Mouse (Mus musculus) embryonic fibroblast, embryonic 13.5 days (primary cell): ENCODE results near the gene Npas3.

Experiments
- CTCF ChIP-seq: IDR thresholded peaks from 2 replicates; pipeline ENCODE4 v1.5.1; 2011; ENCODE audit warnings: mild to moderate bottlenecking, control low read depth, low read length, moderate library complexity, borderline replicate concordance; ENCODE audit not compliant: insufficient read depth
- POLR2A ChIP-seq: IDR thresholded peaks from 2 replicates; pipeline ENCODE4 v1.6.1; 2011; ENCODE audit warnings: low read depth, mild to moderate bottlenecking, control low read depth, low read length, moderate library complexity

DNA sequence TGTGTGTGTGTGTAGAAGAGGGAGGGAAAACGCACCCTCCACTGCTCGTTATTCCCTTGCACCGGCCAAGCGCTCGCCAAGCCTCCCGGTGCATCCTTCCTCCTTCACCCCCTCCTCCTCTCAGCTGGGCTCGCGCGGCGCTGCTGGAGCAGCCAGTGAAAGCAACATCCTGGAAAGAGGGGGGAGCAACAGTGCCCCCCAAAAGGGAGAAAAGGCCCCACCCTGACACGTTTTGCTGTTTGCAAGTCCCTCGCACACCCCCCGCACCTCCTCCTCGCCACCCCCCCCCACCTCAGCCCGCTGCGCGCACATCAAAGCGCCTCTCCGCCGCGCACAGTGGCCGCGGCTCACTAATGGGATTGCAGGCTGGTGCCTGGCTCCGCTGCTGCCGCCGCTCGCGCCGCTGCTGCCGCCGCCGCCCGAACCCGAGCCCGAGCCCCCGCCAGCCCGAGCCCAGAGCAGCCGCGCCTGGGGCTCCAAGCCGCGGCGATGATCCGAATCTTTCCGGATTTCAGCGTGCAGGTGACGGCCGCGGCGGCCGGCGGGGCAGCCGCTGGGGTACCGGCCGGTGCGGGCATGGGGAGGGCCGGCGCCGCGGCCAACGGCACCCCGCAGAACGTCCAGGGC, at the start of gene Npas3:
- TF ChIP-seq CTCF (no peak), POLR2A (no peak)
